Mouse (Mus musculus): Measurements from ENCODE around the gene Uck2.

DNA sequence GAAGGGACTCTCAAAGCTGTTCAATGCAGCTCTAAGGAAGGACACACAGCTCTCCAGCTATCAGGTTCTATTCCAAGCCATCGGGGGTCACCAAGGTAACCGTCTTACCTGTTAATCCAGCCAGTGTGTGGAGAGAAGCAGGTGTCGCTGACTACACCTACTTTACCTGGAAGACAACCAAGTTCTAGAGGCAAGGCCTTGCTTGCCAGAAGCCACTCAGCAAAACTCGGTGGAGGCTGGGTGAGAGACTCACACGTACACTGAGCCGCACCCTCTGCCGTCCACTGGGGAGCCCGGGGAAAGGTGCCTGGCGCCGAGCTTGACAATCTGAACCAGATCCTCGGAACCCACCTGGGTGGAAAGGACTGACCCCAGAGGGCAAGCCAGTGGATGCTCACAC is 23.4 kb downstream of the Uck2 start:
- TF ChIP-seq CTCF (IDR thresholded peaks at IDR 0.05; ENCODE audit: low read depth) (no peak), EP300 (IDR thresholded peaks at IDR 0.05; ENCODE audit: low read depth) (no peak)

Data from liver, embryonic 14.5 days (tissue).